Mouse (Mus musculus): ENCODE results near the gene C1qtnf2. TPM values are rescaled to one million over a fixed set of nuclear protein-coding genes. Genes with fewer than 3 reads are reported as not detected.

Gene C1qtnf2
- total RNA-seq, 2 experiments from 2014 or later = 2.3 to 2.9 TPM

DNA sequence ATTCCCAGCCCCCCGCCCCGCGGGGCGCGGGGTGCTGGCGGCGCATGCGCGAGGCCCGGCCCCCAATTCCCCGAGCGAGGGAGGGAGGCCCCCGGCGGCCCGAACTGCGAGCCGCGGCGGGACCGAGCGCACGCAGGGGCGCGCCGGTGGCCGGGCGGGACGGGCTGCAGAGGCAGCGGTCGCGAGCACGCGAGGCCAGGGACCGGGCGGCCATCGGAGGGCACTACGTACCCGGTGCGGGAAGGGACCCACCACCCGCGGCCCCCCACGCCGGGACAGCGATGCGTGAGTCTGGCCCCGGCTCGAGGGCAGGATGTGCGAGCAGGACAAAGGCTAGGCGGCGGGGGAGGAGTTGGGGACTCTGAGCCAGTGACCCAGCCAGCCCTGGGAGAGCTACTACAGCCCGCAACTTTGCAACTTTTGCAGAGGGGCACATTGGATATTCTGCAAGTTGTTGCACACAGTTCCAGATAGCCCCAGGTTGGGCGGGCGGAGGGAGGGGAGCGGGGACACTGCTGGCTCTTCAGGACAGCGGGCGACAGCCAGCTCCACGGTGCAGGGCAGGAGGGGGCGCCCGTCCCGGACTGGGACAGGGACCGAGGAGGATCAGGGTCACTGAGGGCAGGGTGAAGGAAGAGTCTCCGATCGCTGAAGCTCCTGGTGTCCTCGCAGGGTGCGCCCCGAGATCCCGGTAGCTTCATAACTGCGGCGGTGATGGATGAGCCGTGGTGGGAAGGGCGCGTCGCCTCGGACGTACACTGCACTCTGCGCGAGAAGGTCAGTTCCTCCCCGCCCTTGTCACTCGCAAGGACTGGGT is 54.8 kb downstream of the C1qtnf2 start, which contains the start of gene Ccnjl:
Gene Ccnjl, plus strand, starts transcription at position 102 of the 817 bp plus-strand sequence.
- peak; percentile 11 to 13 for DNase-seq (ENCODE audit: low spot score in 2 of 2)

DNA sequence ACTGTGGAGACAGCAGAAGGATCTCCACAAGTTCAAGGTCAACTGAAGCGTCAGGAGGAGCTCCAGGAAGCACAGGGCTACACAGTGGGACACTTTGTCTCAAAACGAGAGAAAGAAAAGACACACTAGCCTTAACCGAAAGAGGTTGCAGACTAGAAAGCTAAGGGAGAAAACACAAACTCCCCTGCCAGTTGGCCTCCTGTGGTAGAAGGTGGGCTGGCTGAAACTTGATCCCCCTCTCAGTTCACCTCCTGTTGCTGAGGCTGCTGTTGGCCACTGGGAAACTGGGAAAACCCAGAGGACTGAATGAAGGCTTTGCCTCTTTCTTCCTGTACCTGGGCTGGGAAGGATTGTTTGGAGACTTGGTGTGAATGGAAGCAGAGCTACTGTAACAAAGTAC is 56.0 kb downstream of the C1qtnf2 start:
- DNase-seq (ENCODE audit: low spot score in 2 of 2) = no peak

DNA sequence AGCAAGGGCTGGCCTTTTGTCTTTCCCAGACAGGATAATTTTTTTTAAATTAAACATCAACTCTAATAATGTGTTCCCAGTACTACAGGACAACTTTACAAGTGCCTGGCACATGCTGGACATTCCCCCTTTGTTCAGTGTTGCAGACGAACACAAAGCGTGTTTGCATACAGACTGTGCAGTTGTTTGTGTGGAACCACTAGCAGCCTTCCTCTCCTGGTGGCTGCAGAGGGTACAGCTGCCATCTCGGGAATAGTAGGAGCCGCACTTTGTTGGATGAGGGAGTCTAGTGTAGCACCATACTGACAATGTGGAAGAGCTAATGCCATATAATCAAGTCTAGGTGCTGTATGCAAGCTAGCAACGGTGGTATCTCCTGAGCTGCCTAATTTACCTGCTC is 57.5 kb downstream of the C1qtnf2 start:
- no peak for DNase-seq (ENCODE audit: low spot score in 2 of 2)

DNA sequence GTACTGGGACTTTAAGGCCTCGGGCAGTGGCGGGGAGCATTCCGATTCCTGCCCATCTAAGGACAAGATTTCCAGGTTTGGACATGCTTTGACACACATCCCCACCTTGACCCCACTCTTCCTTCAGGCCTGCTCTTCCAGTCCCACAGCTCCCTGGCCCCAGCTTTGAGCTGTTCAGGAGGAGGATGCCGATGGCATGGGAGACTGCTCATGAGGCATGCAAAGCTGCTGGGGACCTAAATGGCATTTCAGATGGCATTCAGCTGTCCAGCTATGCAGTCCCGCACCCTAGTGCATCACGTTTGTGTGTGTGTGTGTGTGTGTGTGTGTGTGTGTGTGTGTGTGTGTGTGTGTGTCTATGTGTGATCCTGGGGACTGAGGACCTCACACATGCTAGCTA is 63.0 kb downstream of the C1qtnf2 start:
- DNase-seq (ENCODE audit: low spot score in 2 of 2) = no peak

DNA sequence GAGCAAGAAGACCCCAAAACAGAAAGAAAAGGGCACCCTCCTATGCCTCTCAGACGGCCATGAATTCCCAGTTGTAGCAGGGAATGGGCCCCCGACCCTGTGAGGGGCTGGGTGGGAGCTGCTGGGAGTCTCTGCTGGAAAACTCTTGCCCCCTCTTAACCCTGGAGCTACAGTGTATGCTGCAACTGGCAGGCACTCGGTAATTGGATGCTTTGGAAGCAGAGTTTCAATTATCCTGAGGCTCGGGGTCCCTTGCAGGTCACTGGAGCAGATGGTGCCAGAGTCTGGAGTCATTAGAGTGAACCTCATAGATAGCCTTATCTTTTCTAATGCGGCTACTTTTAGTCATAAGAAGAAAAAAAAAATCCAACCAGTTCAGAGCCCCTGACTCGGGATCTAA is 65.8 kb downstream of the C1qtnf2 start:
- DNase-seq (ENCODE audit: low spot score in 2 of 2) = no peak

Other genes starting within 250 kb of the C1qtnf2 start
- 10 to 100 TPM; 30.2 to 31.1 TPM for gene Pttg1, start 48.0 kb upstream of the C1qtnf2 start, total RNA-seq (2021)
- 10 to 100 TPM; 55.5 to 57.8 TPM for gene Slu7, start 40.5 kb upstream of the C1qtnf2 start, total RNA-seq (2021)
- gene Ccnjl, start 54.5 kb downstream of the C1qtnf2 start, total RNA-seq (2021) = 1 to 10 TPM; 2.8 to 3.0 TPM
- under 1 TPM; 0.66 to 0.70 TPM for gene 4933415A04Rik, start 112.8 kb downstream of the C1qtnf2 start, total RNA-seq (2021)
- gene Fabp6, start 127.3 kb downstream of the C1qtnf2 start, total RNA-seq (2021) = not detected
- gene Pwwp2a, start 207.7 kb downstream of the C1qtnf2 start, total RNA-seq (2021) = 10 to 100 TPM; 61.2 to 65.4 TPM